Mouse (Mus musculus): Measurements from ENCODE around the gene Klk1b8.
"Not testable (repeated sequence)": the region's sequence is repeated elsewhere in the genome, so short reads cannot be mapped to it uniquely, and the experiment has no call there.

Klk1b8 gene

GRCm38 (mm10) chr7:43950364-43950763 lies at the start of gene Klk1b8:
Gene Klk1b8 (plus strand): TSS chr7:43950664.
- no peak for DNase-seq

GRCm38 (mm10) chr7:43914821-43915220 lies 35.6 kb upstream of the Klk1b8 start:
- DNase-seq: no peak

DNA sequence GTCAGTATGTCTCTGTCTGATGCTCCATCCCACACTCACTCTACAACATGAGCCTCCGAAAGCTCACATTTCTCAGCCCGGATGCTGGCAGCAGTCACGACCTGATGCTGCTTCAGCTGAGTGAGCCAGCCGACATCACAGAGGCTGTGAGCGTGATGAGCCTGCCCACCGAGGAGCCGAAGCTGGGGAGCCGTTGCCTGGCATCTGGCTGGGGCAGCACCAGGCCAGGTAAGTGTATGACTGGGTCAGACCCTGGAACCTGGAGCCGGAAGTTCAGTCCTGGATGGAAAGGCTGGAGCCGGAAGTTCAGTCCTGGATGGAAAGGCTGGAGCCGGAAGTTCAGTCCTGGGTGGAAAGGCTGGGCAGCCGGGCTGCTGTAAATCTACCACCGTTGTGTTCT lies 32.0 kb upstream of the Klk1b8 start:
- DNase-seq: no peak

GRCm38 (mm10) chr7:43918871-43919270 lies 31.6 kb upstream of the Klk1b8 start:
- DNase-seq: no peak

DNA sequence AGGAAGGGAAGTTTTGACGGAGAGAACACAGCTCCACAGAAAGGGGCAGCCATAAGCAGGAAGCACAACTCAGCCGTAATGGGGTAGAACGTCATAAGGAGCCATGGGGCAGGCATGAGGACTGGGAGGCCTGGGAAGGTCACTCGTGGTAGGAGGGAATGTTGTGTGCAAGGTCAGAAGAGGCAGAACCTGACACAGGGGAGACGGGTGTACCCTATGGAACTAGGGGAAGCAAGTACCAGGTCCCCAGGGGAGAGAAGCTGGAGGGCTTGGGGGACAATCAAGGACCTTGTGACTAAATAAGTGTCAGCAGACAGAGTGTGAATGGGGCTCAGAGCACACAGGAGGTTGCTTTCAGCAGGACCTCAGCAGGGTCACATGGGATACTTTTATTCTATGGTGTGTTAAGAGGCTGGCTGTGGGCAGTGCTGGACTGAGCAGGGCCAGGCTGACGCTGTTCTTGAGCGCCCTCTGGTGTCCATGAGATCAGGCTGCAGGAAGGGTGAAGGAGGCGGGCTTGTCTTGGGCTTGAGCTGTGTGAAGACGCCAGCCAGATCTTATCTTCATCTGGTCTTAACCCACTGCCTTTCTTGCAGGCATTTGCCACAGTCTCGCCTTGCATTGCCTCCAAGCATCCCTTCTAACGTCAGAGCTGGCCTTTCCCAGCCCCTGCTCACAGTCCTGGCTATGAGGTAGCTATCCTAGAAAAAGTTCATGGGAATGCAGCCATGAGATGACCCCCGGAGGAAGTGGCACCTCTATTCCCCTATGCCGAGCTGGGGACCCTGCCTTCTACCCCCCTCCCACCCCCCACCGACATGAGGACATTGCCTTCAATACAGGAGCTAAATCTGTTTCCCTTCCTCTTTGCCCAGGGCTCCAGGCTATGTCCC lies 30.7 kb upstream of the Klk1b8 start:
- peak; percentile 59 to 62 for DNase-seq

DNA sequence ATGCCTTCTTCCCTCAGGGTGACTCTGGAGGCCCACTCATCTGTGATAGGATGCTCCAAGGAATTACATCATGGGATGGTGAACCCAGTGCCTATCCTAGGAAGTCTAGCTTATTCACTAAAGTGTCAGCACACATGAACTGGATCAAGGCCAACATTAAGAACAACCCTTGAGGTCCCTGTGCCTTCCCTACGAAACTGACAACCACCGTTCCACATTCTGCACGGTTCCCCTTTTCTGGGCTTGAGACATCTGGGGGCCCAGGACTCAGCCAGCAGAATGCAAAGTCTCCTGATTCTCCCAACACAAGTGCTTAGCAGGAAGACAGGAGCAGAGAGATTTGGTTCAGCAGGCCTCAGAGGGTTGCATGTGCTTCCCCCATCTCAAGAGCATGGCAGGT lies 29.9 kb upstream of the Klk1b8 start:
- no peak for DNase-seq

DNA sequence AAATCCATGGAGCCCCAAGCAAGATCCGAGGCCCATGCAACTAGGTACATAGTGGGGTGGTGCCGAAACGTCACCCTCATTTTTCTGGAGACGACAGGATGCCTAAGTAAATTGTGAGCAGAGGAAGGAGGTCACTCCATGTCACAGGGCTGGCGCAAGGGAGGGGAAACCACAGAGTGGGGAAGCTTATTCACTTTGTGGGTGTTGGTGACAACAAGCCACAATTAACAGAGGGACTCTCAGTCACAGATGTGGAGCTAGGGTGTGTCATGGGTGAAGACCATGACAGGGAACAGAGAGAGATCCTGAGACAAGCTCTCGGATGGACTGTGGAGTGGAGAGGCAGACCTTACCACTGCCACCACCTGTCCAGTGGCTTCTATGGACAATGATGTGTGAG lies 29.4 kb upstream of the Klk1b8 start:
- no peak for DNase-seq

DNA sequence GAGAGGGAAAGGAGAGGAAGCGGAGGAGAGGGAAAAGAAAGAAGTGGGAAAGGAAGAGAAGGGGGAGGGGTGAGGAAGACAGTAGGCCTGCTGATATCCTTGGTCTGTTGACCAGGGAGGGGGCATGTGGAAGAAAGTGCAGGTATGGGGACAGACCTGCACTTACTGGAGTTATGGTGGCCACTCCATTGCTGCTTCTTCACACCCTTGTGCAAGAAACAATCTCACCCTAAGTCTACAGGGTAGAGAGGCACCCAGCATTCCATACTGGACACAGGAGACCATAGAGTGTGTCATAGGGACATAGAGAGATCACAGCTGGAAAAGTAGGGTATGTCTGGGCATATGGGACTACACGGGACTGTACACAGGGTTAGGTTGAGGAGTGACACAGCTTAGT lies 28.5 kb upstream of the Klk1b8 start:
- DNase-seq: no peak

DNA sequence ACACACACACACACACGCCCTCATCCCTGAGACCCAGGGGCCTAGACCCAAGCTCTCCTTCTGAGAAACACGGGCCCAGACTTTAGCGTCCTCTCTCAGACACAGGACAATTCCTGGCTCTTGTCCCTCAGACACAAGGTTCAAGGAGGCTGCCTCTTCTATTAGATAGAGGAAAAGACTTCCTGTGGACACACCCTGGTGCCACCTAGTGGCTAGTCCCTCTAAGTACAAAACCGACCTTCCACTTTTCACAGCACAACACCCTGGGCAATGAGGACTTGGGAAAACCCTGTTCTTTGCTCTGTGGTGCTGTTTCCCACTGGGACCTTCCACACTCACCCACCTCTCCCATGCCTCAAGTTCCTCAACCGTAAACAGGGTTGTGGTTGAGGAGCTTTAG lies 24.5 kb upstream of the Klk1b8 start:
- peak in 1 of 2 experiments; percentile 13 for DNase-seq

DNA sequence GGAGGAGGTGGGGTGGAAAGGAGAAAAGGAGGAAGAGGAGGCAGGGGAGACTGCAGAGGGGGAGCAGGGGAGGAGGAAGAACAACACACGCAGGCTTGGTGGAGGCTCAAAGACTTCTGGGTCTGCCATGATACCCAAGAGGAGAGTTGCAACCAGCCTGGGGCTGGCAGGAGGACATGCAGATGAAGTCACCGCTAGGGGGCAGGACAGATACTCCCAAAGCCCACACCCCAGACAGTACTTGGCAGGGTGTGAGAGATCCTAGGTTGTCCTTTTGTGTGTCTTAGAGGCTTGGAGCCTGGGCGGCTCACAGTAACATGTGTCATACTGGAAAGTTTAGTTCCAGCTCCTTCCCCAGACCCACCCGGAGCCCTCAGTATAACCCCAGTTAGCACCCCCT lies 21.9 kb upstream of the Klk1b8 start:
- DNase-seq: peak; percentile 23 to 32

GRCm38 (mm10) chr7:43932337-43932736 lies 18.1 kb upstream of the Klk1b8 start:
- DNase-seq: no peak

GRCm38 (mm10) chr7:43933440-43933839 lies 17.0 kb upstream of the Klk1b8 start, which contains the start of gene Klk15:
Gene Klk15 (plus strand): TSS chr7:43933740.
- DNase-seq: no peak

DNA sequence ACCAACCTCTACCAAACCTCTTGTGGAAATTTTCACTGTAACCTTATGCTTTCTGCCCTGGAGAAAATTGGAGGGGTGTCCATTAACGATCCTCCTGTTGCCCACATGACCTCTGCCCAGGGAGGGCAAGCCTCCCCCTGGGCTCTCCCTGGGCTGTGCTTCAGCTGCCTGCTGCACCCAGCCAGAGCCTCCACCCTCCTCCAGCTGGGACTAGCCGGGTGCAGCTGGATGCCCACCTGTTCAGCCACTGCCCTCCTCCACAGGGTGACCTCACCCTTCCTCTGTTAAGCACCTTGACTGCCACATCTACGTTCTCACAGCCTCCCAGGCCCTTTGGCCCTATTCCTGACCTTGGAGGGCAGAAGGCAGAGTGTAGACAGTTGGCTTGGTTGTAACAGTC lies 15.7 kb upstream of the Klk1b8 start:
- DNase-seq: no peak

GRCm38 (mm10) chr7:43936551-43936950 lies 13.9 kb upstream of the Klk1b8 start:
- no peak for DNase-seq

DNA sequence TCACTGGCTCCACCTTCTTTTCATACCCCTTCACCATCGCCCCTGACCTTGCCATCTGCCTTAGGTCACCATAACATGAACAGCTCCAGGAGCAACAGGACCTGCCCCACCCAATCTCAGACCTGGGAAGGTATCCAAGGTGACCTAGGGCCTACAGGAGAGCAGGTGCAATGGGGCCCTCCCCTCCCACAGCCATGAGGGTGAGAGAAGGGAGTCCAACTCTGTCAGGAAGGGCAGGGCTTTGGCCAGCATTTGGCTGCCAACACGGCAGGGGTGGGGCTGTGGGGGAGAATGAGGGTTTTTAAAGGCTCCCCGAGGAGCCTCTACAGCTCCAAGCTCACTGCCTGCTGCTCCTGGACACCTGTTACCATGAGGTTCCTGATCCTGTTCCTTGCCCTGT lies 8.2 kb upstream of the Klk1b8 start:
- DNase-seq: not testable (repeated sequence)

GRCm38 (mm10) chr7:43944727-43945264 lies 5.7 kb upstream of the Klk1b8 start:
- DNase-seq: no peak

GRCm38 (mm10) chr7:43952703-43953102 lies 2.2 kb downstream of the Klk1b8 start:
- DNase-seq: no peak

GRCm38 (mm10) chr7:43966451-43966850 lies 16.0 kb downstream of the Klk1b8 start, which contains the start of gene Klk1b1:
Gene Klk1b1 (plus strand): TSS chr7:43966751.
- no peak for DNase-seq

- DNase-seq: no peak
Observed at GRCm38 (mm10) chr7:43967058-43967457, 16.6 kb downstream of the Klk1b8 start.

DNA sequence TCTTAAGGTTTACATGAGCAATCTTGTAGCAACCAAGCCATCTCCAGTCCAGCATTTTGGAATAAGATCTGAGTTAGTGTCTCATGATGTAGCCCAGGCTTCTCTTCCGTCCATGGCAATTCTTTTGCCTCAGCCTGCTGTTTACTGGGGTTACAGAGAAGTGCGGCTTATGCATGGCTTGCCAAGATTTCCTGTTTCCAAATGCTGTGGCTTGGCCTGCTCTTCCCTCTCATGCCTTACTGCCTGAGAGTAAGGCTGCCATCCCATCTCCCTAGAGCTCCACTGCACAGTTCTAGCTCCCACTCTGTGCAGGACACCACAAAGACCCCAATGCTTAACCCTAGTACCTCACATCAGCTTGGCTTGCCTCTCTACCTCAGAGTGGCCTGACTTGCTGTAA lies 17.1 kb downstream of the Klk1b8 start:
- DNase-seq: no peak

GRCm38 (mm10) chr7:43975761-43976160 lies 25.3 kb downstream of the Klk1b8 start, which contains the start of gene Klk1b9:
Gene Klk1b9 (plus strand): TSS chr7:43976061.
- not testable (repeated sequence) for DNase-seq

DNA sequence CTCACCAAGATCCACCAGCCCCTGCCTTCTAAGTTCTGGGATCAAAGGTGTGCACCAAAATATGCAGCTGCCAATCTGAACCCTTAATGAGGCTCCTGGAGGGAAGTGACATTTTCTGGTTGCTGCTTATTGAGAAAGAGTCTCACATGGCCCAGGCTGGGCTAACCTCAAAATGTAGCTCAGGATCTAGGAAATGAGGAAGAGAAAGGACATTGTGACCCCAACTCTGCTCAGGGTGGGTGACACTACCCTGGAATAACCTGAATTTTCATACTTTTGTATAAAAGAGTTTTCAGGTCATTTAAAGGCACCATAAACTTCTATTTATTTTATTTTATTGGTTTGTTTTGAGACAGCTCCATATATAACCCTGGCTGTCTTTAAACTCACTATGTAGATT lies 35.2 kb downstream of the Klk1b8 start:
- no peak for DNase-seq

- DNase-seq: not testable (repeated sequence)
Observed at GRCm38 (mm10) chr7:43994821-43995220, 44.4 kb downstream of the Klk1b8 start.

GRCm38 (mm10) chr7:43995577-43995976 lies 45.1 kb downstream of the Klk1b8 start, which contains the start of gene Klk1b11:
Gene Klk1b11 (plus strand): TSS chr7:43995877.
- not testable (repeated sequence) for DNase-seq
